Mouse (Mus musculus) E14TG2a.4 (cell line): ENCODE measurements around the gene Coro7.

Source experiments
- CTCF ChIP-seq: conservative IDR thresholded peaks from 2 replicates; pipeline ENCODE4 v1.5.1; 2014; ENCODE audit warnings: low read length
- NANOG ChIP-seq: IDR thresholded peaks from 2 replicates; pipeline ENCODE4 v1.6.1; 2014; ENCODE audit warnings: borderline replicate concordance, low read length, mixed read lengths
- POU5F1 ChIP-seq: IDR thresholded peaks from 2 replicates; pipeline ENCODE4 v1.6.1; 2014; ENCODE audit warnings: low read length, borderline replicate concordance

- TF ChIP-seq CTCF = no peak
- no peak for TF ChIP-seq POU5F1
- no peak for TF ChIP-seq NANOG
Observed at GRCm38 (mm10) chr16:4684457-4684791, 4.8 kb upstream of the Coro7 start.
